Mouse (Mus musculus) left cerebral cortex, postnatal 4 days (tissue): Measurements from ENCODE around the gene Ndufa4l2. TPM values are rescaled to one million over a fixed set of nuclear protein-coding genes. Genes with fewer than 3 reads are reported as not detected.

ENCODE experiments used
- DNase-seq: peaks from one replicate; pipeline ENCODE4 v3.0.0-alpha.2; 2022
- intact Hi-C: fragments of 180-260 bp; cut with DNase I; formaldehyde crosslinking; loops from one replicate; pipeline ENCODE4 v1.15.1; 2025
- total RNA-seq, 2 experiments: library from RNA; stranded (reverse); gene quantifications; 2 replicates each; pipeline ENCODE4 v1.2.3; 2021

Ndufa4l2 gene
- total RNA-seq, 2 experiments from 2014 or later = 4.9 to 7.5 TPM

DNA sequence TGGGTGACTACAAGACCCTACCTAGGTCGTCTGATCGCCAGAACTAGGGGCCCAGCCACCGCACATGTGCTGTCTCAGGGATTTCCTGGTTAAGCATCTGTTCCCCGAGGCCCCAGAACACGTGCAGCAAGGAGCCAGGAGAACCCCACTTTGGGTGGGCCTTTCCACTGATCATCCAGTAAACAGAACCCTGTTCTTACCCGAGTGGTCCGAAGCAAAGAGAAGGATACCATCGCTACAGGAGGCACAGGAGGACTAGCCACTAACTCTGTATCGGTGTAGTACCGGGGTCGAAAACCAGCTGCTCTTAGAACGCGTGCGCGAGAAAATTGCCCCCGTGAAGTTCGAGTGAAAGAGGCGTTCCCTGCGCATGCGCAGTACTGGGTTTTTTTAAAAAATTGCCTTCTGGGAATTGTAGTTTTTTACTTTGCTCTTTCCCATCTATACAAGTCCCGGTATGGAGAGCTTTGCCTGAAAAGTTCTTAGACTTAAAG is 7.4 kb downstream of the Ndufa4l2 start, which contains the start of gene Shmt2:
Shmt2 (minus strand) TSS at position 357 of the 494 bp plus-strand sequence.
- DNase-seq = peak; percentile 91
- intact Hi-C loops = no loop called here

DNA sequence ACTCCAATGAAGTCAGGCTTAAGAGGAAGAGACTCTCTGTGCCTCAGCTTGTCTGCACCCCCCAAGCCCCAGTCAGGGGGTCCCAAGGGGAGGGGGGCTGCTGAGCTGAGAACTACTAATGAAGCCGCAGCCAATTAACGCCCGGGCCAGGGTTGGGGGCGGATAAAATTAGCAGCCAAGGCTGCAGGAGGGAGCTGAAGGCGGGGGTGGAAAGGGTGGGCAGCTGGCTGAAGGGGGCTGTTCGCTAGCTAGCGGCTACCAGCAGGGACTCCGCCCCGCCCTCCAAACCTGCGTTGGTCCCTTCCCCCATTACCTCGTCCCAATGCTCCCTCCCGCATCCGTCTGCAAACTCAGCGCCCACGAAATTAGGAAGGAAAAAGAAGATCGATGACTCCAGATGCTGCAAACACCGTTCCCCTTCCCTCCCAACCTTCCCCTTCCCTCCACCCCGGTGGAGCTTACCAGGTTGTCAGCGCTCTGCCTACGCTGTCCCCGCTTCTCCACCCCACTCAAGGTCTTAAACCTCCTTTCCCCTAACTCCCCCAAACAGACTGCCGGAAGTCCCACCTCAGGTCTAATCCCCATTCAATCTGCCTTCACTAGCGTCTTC is 10.0 kb downstream of the Ndufa4l2 start:
- intact Hi-C loops = no loop called here
- no peak for DNase-seq

DNA sequence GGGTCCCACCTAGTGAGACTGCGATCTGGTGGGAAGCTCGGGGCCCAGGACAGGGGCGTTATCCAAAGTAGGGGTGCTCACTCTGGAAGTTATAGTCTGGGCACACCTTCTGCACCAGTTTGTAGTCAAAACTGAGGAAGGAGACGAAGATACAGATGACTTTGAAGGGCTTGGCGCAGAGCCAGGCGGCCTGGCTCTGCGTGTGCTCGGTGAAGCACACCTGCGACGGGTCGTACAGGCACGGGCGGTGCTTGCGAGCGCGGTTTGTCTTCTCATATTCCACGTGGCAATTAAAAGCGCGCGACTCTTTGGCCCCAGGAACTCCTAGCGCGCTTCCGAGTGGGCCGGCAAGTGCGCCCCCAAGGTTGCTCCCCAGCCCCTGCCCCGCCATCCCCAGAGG is 11.3 kb downstream of the Ndufa4l2 start:
- no peak for DNase-seq
- intact Hi-C loops = no loop called here

DNA sequence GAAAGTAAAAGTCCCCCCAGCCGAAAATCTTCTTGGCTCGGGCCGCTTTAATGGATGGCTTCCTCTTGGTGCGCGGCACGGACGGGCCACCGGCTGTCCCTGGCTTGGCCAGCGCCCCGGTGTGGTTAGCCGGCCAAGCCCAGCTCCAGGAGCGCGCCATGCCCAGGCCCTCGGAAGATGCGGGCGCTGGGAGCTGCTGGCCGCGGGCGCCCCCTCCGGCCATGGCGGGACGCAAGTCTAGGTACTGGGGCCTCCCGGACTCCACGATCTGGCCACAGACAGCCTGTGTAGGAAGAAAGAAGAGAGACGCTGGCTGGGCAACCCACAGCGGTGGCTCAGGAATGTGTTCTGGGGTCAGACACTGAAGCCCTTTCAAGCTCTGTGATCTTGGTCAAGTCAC is 11.9 kb downstream of the Ndufa4l2 start:
- DNase-seq = peak; percentile 79
- intact Hi-C loops = no loop called here

DNA sequence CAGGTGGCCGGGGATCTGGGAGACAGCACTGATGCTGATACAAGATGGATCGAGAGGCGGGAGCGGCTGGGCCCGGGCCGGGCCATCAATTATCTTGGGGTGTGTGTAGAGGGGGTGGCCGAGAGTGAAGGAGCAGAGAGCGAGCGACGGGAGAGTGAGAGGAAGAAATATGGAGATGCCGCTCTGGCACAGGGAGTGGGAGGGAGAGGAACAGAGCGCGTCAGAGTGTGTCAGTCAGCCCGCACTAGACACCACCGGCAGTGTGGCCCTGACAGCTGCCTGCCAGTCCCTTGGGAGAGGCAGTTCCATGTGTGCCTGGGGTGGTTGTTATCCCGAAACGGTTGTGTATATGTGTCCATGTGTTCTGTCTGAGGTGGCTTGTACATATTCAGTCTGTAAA is 12.7 kb downstream of the Ndufa4l2 start:
- intact Hi-C loops = no loop called here

DNA sequence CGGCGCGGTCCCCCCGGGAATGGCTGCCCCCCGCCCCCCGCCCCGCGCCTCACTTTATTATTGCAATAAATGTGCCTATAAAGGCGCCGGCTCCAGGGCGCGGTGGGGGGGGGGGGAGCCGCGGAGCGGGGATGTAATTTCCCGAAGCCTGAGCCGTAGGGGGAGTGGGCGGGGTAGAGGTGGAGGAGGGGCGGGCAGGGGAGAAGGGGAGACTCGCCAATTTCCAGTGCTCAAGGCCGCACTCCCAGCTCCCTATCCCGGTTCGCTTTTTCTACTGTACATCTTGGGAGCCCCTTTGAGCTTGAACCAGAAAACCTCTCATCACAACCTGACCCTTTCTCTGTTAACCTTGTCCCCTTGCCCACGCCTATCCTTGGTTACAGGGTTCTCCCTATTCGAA is 16.2 kb downstream of the Ndufa4l2 start:
- intact Hi-C loops = loop anchor here (10.0 kb wide), 1 partner anchor 196 kb away; no protein-coding TSS in a partner anchor

More for the DNA sequence above, 12.7 kb downstream of the Ndufa4l2 start:
- DNase-seq = no peak

DNA sequence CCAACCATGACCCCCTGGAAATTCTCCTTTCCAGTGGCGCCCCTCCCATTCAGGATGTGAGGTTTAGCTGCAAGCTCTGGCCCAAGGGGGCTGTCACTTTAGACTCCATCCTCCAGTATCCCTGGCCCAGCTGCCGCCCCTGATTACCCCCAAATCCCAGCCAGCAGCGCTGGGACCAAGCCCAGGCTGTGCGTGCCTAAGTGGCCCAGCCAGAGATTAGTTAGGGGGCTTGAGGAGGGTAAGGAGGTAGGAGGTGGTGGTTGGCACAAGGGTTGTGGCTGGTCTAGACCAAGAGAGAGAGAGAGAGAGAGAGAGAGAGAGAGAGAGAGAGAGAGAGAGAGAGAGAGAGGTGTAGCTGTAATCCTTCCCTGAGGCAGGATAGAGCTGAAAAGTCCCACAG is 16.8 kb downstream of the Ndufa4l2 start:
- no peak for DNase-seq
- intact Hi-C loops = loop anchor here (10.0 kb wide), 1 partner anchor 197 kb away; no protein-coding TSS in a partner anchor

More for the DNA sequence above, 16.2 kb downstream of the Ndufa4l2 start:
- DNase-seq = no peak

DNA sequence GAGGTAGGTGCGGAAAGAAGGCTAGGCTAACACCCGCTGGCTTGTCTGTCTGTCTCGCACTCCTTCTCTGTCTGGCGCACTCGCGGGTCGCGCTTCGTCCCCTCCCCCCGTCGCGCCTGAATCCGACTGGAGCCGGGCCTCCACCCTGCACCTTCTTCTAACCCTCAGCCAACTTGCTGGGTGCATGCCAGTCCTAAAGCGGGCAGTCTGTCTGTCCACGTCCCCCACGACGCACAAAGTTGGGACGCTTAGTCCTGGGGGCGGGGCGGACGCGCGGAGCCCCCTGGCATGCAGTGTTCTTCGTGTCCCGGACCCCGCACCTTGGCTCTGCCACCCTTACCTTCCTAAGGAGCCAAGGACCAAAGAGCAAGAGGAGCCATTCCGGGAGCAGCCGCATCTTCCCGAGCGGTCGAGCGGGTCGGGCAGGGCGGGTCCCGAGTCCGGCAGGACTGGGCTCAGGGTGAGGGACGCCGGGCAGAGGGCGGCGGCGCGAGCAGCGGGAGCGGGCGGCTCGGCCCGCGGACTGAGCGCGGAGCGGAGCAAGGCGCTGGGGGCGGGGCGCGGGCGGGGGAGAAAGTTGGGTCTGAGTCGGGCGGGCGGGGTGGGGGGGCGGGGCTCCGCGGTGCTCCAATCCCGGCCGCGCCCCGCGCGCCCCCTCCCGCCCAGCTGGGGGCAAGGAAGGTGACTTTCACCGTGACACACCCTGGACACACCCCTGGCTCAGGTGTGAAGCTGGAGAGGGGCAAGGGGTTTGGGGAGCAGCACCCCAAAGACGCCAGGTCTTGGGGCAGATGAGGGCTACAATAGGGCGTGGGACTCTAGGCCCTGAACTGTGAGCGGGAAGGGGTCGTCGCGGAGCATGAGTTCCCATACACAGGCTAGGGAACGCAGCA is 19.5 kb downstream of the Ndufa4l2 start, which contains the start of gene Nxph4:
Nxph4 (minus strand) TSS at position 524 of the 893 bp plus-strand sequence.
- intact Hi-C loops = loop anchor here (10.0 kb wide), 1 partner anchor 199 kb away; no protein-coding TSS in a partner anchor
- DNase-seq = peak; percentile 63

DNA sequence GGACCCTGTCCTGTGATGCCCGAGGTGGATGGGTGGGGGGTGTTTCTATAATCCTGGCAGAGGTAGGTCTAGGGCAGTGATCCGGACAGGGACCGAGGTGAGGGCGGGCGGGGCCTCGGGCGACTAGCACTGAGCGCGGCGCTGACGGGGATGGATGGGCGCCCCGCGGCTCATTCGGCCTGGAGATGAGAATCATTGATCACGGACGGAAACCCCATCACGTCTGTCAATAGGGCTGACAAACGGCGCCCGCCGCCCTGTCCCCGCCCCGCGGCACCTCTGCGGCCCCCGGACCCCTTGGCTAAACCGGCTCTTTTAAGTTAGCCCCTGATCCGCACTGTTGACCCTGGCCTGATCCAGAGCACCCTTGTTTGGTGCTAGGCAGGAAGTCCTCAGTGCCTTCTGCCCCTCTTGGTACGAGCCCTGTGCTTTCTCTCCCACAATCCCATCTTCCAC is 20.2 kb downstream of the Ndufa4l2 start:
- intact Hi-C loops = loop anchor here (10.0 kb wide), 1 partner anchor 200 kb away; no protein-coding TSS in a partner anchor
- DNase-seq = no peak

DNA sequence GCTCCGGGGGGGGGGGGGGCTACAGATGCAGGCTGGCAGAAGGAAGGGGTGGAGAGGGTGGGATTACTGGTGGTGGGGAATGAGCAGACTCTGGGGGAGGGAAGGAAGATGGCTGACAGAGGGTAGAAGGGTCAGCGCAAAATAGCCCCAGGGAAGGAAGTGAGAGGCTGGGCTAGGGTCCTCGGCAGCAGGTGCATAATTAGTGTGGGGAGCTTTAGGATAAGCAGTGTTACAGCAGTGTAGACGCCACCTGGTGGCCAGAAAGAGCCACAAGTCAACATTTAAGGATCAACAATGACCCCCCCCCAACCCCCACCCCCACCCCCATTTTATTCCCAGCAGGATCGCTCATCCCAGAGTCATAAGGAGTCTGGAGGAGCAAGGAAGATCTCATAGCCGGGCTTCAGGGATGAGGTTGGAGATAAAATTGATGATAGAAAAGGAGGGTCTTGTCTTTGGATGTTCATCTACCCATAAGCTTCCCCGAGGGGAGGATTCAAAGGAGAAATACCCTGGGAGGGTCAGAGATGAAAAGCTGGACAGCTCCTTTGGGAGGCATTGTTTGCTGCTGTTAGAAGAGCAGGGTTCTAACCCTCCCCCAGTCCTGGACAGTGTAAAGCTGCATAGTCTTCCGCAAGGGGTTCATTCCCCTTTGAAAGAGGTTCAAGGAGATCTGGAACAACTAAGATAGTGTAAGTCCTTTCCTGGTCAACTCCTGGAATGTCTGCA is 22.0 kb downstream of the Ndufa4l2 start:
- intact Hi-C loops = loop anchor here (10.0 kb wide), 1 partner anchor 202 kb away; no protein-coding TSS in a partner anchor
- DNase-seq = peak; percentile 74

DNA sequence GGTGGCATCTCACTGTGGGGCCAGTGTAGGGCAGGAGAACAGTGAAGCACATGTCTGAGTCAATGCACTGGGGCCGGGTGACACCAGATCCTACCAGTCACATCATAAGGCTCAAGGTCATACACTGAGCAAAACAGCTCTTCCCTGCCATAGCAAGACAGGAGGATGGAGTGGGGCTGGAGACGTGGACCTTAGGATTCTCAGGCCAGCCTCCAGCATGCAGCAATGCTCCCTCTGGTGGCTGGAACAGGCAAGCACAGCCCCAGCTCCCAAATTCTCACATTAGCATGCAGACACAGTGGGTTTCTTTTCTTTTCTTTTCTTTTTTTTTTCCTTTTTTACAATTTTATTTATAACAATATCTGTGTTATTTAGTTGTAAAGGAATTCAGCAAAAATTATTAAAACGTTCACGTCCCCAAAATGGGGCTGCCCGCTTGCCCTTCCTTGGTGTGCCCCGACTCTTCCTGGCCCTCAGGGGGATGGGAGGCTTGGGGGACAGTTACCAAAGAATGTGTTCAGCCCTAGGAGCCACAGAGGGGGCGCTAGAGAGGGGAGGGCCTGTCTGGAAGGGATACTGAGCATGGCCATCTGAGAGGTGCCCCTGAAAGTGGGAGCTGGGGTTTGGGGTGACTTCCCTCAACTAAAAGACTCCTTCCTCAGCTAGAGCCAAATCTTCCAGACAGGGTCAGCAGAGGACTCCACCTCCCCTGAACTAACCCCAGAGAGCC is 23.3 kb downstream of the Ndufa4l2 start:
- DNase-seq = peak; percentile 86
- intact Hi-C loops = loop anchor here (2.0 to 10.0 kb wide), 2 partner anchors 29 to 203 kb away; no protein-coding TSS in a partner anchor

DNA sequence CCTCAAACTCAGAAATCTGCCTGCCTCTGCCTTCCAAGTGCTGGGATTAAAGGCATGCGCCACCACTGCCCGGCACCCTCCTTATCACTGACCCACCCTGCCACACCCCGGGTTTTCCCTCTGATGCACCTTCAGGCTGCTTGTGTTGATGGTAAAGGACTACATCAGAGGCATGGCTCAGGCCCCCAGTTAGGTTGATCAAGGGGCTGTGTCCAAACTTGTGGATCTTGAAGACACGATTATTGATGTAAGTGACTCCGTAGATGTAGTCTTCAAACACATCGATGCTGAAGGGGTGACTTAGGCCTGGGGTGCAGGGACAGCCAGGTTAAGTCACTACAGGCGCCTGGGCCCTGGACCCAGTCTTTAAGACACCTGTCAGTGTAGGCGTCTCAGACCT is 26.7 kb downstream of the Ndufa4l2 start:
- intact Hi-C loops = no loop called here
- DNase-seq = no peak

DNA sequence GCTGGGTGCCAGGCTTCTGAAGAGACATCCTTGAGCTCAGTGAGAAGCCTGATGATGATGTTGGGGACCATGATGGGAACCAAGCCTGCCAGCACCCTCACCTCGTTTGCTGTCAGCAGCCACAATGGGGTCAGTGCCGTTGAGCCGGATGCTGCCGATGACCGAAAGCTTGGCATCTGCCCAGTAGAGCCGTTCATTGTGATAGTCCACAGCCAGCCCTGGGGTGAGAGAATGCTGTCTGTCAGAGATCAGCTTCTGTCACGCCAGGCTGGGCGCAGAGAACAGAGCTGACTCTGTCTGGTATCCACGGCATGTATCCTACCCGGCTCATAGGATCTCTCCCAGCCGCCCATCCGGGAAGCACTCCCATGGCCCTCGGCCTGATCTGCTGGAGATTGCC is 27.3 kb downstream of the Ndufa4l2 start:
- DNase-seq = peak; percentile 70
- intact Hi-C loops = no loop called here

DNA sequence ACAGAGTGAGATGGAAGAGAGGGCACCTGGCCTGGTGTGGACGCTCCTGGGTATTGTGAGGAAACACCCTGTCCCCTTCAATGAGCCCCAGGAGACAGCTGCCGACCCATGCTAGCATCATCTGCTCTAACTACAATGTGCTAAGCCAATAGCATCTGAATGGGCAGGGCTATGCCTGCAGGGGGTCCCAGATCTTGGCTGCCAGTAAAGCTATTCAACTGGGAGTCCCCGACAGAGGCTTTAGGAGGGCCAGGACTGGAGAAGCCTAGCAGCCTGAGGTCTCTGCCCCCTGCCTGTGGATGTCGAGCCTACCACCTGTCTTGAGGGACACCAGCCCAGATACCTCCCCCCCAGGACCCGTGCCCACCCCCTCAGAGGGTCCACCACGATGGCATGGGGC is 28.0 kb downstream of the Ndufa4l2 start:
- DNase-seq = peak; percentile 75
- intact Hi-C loops = no loop called here

DNA sequence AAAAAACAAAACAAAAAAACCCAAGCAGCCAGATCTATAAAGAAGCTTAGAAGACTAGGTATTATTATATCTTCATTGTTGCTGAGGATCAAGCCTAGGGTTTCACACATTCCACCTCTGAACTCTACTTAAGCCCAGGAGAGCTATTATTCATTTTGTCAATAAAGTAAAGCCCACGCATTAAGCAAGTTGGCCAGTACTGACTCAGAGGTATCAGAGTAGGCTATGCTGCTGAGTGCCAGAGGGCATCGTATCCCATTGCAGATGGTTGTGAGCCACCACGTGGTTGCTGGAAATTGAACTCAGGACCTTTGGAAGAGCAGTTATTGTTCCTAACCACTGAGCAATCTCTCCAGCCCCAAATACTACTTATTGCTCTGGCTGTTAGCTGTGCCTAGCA is 29.1 kb downstream of the Ndufa4l2 start:
- intact Hi-C loops = no loop called here
- no peak for DNase-seq

DNA sequence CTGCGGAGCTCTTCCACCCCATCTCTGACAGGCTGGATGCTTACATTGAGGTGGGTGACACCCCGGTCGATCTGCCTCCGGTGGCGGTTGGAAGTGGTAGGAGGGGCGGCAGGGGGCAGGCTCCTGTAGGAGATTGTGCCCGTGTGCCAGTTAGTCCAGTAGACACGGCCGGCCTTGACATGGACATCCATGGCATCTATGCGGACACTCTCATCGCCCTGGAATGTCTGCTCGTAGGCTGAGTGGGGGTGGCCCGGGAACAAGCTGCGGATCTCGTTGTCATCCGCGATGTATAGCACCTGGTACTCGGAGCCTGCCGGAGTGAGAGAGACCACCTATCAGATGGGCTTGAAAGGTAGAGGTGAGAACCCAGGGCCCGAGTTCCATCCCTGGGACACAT is 29.6 kb downstream of the Ndufa4l2 start:
- no peak for DNase-seq
- intact Hi-C loops = no loop called here

DNA sequence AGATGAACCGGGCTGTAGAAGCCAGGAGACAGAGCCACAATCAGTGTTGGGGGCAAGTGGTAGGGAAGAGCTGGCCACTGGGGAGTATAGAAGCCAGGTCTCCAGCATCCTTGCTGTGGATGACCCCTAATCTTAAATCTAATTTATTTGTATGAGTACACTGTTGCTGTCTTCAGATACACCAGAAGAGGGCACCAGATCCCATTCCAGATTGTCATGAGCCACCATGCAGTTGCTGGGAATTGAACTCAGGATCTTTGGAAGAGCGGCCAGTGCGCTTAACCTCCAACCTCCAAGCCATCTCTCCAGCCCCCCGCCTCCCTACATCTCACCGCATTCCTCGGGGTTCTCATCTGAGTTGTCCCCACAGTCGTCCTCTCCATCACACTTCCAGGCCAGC is 31.7 kb downstream of the Ndufa4l2 start:
- intact Hi-C loops = no loop called here
- DNase-seq = no peak

DNA sequence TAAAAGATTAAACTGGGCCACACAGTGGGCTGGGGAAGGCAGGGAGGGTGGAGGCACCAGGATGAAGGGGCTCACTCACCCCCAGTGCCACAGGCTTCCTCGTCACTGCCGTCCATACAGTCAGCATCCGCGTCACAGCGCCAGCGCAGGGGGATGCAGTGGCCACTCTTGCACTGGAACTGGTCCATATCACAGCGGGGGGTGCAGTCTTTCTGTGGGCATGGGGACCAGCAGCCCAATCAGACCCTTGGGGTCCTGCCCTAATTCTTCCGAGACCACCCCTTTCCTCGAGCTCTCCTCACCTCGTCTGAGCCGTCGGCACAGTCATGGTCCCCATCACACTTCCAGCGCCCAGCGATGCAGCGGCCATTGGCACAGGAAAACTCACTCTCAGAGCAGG is 33.5 kb downstream of the Ndufa4l2 start:
- DNase-seq = no peak
- intact Hi-C loops = no loop called here

DNA sequence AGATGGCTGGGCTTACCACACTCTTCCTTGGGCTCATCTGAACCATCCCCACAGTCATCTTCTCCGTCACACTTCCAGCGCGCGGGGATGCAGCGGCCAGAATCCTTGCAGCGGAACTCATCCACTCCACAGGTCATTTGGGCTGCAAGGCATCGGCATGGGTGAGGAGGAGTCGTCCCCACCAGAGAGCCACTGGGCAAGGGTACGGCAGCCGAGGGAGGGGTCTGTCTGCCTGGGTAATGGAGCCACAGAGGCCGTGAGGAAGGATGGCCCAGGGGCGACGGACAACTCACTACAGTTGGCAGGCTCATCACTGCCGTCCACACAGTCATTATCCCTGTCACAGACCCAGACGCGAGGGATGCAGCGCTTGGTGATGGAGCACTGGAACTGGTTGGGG is 35.1 kb downstream of the Ndufa4l2 start:
- intact Hi-C loops = no loop called here
- no peak for DNase-seq

DNA sequence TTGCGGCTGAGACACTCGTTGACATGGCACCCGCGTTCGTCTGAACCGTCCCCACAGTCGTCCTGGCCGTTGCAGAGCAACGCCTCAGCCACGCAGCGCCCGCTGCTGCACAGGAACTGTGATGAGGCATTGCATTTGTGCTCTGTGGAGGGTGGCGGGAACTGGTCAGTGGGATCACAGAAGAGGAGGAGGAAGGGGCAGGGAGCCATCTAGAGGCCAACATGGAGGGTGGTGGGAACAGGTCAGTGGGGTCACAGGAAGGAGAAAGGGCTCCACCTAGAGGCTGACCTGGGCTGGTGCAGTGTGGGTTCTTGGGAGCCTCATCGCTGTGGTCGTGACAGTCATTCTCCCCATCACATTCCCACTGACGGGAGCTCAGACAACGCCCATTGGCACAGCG is 40.9 kb downstream of the Ndufa4l2 start:
- peak; percentile 69 for DNase-seq
- intact Hi-C loops = no loop called here
